Mouse (Mus musculus): Measurements from ENCODE around the gene Notch1.

The Notch1 gene

DNA sequence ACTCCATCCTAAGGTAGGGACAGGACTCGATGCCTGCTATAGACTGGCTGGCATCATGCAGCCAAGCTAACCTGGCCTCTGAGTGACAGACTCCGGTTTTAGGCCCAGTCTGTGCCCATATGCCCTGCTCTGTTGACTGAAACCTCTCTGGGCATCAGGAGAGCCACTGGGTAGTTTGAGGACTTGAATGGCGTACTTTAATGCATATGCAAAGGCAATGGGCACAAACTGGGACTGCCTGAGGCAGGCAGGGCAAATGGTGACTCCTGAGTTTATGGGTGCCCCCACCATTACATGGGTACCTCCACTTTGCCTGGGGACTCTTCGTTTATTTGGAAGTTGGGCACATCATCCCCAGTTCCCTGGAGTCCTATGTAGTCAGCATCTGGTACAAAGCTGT is 69.8 kb downstream of the Notch1 start:
- DNase-seq (ENCODE audit: low spot score in 2 of 2) = no peak

DNA sequence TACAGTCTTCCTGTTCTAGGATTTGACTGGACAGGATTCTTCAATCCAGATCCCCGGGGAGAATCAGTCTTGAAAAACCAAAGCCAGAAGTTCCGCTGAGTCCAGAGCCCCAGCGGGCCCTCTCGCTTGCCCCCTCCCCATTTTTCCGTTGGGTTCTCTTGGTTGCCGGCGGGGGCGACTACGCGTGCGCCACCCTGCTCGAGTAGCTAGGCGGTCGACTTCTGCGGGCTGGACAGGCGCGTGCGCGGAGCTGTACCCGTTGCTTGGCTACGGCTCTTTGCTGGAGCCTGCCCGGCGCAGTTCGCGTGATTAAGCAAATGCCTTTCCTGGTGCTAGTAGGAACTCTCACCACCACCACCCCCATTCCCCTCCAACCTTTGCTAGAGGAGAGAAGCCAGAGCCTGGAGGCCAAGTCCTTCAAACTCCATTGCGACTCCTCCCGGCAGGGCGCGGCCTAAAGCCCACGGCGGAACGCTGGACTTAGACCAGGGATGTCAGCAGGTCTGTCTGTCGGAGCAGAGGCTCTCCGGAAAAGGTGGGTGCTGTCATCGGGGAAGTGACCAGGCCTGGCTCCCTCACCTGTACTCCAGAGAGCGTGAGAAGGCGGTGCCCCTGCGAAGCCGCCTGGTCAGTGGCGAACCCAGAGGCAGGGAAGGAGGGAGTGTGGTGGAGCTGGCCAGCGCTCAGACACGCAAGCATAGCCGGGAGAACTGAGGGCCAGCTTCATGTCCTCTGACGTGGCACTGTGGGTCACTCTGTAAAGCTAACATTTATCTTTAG is 70.6 kb downstream of the Notch1 start:
- peak; percentile 94 to 95 for DNase-seq (ENCODE audit: low spot score in 2 of 2)

DNA sequence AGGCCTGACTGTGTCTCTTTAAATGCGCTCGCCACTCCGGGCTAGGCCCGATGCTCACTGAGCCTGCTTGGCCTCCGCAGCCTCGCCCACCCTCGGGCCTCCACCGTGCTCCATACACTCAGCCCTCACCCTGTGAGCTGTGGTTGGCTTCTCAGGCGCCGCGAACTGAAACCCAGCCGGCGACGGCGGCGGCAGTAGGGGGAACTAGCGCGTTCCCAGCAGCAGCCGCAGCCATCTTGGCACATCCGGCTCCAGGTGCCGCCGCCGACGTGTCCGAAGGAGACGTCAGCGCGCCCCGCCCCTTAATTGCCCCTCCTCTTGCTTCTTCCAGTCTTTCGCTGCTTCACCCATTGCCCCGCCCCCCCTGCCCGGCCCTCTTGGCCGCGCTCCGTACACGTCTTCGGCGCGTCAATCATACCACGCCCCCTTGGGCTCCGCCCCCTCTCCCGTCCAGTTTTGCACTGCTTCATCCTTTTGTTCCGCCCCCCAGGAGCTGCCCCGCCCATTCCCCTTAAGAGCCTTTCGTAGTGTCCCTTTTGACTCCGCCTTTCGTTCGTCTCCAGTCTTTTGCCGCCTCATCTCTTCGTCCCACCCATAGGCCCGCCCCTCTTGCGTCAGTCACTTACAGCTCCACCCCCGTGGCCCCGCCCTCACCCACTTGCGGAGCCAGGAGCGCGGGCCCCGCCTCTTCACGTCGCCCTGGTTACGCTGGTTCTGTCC is 71.4 kb downstream of the Notch1 start, which contains the start of gene Sec16a:
Gene Sec16a (minus strand): TSS at position 271 of the 720 bp plus-strand sequence.
- peak; percentile 100 for DNase-seq (ENCODE audit: low spot score in 2 of 2)

DNA sequence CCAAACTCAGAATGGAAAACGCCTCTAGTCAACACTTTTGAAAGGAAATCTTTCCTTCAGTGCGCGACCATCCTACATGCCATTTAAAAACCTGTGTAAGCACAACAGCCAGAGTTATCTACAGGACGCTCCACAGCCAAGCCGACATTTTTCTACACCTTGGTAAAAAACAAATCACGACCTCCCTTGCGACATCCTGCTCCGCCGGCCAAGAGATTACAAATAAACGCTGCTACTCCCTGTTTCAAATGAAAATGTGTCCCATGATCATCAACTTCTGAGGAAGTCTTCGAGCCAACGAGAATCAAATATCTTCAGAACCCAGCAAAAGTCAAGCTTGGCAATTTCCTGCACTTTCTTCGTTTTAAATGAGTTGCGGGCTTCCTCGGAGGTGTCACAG is 72.1 kb downstream of the Notch1 start:
- no peak for DNase-seq (ENCODE audit: low spot score in 2 of 2)

DNA sequence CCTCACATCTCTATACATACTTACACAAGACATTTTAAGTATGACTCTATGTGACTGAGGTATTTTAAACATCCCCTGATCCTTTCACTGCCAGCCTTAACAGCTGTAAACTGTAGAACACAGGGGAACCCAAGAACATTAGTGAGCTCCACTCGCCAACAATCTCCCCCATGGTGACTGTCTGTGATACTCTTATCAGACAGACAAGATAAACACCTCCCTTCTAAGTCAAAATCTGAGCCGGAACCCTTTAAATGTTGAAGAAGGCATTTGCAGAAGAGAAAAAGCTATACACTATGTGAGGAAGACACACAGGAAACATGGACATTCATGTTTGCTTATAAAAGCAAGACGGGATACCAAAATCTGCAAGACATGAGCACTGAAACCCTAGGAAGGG is 72.6 kb downstream of the Notch1 start:
- DNase-seq (ENCODE audit: low spot score in 2 of 2) = no peak

DNA sequence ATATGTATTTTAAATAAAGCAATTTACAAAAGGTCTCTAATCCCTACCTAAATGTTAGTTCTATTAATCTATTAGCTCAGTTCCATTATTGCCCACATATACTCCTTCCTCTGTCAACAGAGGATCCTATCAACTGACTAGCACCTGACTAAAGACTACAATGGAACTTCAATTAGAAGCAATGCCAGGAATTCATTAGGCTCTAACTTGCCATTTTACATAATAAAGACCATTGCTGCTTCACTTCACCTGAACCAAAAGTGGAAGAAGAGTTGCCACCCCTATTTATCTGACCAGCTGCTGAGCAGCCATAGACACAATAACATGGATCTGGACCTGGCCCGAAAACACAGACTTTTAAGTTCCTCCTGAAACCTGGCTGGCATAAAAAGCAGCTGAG is 73.6 kb downstream of the Notch1 start:
- DNase-seq (ENCODE audit: low spot score in 2 of 2) = no peak

DNA sequence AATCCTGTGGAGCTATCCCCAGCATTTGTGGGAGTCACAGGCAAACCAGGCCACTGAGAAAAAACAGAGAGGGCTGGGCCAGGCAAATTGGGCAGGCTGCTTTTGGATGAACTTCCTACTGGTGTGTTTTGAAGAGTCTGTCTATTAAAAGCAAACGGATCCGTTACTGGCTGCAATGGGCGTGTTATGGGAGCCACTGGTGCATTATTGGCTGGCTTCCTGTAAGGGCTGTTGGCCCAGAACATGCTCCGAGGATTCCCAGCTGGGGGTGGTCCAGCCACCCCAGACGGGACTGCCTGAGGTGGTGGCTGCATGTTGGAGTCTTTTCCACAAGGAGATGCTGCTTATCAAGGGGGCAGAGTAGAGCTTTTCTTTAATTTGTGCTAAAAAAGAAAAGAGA is 74.8 kb downstream of the Notch1 start:
- no peak for DNase-seq (ENCODE audit: low spot score in 2 of 2)

DNA sequence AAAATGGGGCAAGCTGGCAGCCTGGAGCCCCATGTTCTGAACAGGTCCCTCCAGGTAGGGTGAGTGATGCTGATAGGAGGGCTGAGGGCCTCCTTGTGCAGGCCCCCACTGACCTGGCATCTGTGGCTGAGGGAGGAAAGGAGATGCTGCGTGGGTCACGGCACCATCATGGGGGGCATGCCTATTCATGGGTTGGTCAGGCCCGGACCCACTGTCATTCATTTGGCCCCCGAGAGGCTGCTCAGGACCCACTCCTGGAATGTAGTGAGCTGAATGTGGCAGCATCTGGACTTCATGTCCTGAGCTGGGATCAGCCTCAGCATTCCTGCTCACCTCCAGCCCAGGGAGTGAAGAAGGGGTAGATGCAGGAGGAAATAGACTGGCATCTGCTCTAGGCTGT is 75.2 kb downstream of the Notch1 start:
- no peak for DNase-seq (ENCODE audit: low spot score in 2 of 2)

DNA sequence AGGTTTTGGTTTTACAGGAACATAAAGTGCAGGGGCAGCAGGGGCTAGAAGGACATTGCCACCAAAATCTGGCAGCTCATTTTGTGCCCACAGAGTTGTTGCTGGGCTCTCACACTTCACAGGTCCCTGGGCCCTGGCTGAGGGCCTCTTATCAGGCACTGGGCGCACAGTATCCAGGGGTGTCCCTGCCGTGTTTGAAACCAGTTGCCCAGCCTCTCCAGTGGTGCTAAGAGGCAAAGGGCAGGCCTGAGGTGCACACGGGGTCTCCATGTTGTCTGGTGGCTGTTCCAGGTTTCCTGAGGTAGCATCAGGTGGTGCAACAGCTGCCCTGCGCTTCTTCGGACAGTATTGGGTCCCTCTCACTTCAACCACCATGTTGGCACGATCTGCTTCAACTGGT is 76.8 kb downstream of the Notch1 start:
- no peak for DNase-seq (ENCODE audit: low spot score in 2 of 2)

DNA sequence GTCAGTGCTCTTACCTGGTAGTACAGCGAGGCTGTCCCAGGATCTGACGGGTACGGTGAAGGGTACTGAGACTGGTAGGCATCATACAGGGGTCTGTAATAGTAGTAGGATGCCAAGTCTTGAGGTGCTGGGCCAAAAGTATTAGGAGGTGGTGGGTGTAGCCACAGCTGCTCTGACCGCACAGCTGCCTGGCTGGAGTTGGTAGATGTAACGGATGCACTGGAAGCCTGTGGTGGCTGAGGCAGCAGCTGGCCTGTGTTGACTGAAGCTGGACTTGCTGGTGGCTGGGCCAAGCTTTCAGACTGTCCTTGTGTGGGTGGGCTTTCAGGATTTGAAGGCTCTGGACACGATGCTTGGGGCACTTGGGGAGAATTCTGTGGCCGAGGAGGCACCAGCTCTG is 78.1 kb downstream of the Notch1 start:
- no peak for DNase-seq (ENCODE audit: low spot score in 2 of 2)

DNA sequence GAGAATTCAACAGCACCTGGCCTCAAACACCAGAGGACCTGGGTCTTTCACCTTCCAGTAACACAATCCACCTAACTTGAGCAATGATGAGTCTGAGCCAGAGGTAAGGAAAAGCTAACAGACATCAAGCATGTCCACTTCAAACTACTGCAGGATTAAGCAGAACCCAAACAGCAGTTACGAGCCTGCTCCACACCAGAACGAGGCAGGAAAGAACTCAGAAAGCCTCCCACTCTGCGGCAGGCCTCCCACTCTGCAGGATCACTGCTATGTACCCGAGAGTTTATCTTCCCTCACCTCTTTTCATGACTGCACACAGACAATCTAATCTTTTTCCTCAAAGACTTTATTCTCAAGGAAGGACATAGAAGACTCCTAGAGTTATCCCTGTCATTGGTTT is 79.2 kb downstream of the Notch1 start:
- DNase-seq (ENCODE audit: low spot score in 2 of 2) = peak; percentile 38 to 54

DNA sequence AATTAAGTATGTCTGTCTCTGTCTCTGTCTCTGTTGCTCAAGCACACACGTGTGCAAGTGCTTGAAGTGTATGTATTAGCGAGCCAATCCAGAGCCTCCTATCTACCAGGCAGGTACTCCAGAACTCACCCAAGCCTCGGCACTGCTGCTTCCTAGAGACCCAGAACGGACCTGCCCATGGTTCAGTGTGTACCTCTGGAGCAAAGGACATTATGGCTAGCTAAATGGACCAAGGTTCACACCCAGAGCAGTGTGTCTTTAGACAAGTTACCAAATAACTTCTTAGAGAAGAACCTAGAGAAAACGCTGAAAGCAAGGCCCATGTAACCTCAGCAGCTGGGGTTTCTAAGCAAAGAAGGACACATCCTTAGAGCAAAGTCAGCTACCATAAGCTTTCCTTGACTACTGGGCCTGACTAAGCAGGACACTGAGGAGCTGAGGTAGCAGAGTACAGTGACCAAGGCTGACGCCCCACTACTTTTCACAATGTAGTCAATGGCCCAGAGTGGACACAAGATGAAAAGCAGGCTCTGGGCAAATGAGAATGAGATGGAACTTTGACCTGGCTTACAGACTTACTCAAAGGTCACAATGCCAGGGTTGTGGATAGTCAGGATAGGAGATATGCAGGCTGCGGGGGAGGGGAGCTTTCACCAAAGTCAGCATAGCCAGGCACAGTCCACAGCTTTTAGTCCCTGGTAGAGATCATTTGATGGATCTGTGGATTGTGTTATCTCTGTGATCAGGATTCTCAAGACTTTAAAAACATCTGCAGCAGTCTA is 81.5 kb downstream of the Notch1 start:
- no peak for DNase-seq (ENCODE audit: low spot score in 2 of 2)

DNA sequence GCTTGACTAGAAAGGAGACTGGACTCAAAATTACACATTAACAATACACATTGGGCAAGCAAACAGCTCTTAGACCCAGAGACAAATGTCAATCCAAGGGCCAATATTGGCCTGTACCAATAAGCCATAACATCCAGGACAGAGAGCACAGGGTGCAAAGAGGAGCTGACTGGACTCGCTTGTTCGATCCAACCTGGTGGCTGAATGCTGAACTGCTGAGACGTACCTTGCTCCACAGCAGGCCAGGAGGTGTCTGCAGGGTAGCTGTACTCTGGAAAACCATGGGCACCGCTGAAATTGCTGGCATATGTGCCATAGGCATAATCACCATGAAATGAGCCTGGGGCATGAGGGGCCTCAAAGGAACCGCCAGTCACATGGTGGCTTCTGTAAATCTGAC is 86.6 kb downstream of the Notch1 start:
- DNase-seq (ENCODE audit: low spot score in 2 of 2) = no peak

DNA sequence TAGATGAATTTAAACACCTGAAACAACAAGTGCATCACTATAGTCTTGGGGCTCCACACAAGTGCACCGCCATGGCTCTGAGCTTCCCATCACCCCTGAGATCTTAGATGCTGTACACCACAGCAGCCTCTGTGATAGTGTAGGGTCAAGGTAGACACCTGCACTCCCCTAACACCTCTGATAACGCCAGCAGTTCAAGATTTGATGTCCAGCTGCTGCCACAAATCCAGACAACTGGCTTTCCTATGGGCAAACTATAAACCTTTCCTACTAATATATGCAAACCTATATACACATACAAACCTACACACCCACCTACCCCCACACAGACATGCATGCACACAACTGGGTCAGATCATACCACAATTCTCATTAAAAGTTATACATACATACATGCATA is 91.9 kb downstream of the Notch1 start:
- no peak for DNase-seq (ENCODE audit: low spot score in 2 of 2)

DNA sequence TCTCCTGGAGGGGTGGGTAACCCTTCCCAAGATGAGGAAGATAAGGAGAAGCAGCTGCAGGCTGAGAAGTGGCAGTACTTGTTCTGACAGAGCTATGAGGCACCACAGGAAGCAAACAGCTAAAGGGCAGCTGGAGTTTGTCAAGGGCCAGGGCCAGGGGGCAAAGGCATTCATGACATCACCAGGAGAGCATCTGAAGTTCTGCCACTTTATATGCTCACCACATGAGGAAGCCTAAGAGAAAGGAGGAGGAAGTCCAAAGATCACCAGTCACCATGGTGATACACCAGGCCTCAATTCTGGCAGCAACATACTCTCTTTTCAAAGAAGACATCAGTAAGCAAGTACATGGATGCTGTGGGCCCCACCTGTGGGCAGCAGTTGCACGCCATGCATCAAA is 93.4 kb downstream of the Notch1 start:
- DNase-seq (ENCODE audit: low spot score in 2 of 2) = no peak

DNA sequence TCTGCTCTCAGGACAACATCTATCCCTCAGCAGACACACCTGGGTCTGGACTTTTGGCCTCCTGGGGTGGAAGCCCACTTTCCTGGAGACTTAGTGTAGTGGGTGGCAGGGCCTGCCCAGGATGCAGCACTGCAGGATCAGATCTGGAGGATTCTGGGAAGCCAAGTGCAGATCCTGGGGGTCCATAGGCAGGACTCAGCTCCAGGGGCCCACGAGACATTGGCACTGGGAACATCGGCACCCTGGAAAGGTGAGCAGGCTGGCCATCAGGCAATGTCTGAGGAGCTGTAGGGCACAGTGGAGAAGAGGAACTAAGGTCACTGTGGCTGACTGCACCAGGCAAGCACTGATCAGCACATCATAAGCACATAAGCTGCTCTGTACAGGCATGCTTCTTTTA is 94.5 kb downstream of the Notch1 start:
- no peak for DNase-seq (ENCODE audit: low spot score in 2 of 2)

DNA sequence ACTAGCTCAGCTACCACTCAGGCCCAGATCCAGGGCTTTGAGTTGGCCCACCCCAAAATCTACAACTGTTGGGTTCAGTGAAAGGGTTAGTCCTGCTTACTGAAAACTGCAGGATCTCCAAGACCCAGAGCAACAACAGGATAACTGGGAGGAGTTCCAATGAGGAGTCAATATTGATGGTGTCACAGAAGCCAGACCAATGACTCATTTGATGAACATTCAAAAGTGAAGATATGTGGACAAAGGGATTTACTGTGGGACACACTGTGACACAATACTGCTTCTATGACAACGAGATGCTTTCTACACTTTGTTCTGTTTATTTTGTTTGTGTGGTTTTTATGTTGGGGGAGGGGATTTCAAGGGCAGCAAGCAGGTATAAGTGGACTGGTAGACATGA is 98.3 kb downstream of the Notch1 start:
- DNase-seq (ENCODE audit: low spot score in 2 of 2) = no peak

DNA sequence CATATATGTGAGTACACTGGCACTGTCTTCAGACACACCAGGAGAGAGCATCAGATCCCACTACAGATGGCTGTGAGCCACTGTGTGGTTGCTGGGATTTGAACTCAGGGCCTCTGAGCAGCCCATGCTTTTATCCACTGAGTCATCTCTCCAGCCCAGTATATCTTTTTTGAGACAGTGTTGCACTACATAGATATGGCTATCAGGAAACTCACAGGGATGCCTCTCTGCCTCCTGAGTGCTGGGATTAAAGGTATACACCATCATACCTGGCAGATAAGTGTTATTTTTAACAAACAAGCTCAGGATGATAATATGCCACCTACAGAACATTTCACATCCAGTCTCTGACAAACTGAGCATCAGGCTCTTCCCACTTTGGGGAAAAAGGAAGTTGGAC is 99.4 kb downstream of the Notch1 start:
- no peak for DNase-seq (ENCODE audit: low spot score in 2 of 2)

DNA sequence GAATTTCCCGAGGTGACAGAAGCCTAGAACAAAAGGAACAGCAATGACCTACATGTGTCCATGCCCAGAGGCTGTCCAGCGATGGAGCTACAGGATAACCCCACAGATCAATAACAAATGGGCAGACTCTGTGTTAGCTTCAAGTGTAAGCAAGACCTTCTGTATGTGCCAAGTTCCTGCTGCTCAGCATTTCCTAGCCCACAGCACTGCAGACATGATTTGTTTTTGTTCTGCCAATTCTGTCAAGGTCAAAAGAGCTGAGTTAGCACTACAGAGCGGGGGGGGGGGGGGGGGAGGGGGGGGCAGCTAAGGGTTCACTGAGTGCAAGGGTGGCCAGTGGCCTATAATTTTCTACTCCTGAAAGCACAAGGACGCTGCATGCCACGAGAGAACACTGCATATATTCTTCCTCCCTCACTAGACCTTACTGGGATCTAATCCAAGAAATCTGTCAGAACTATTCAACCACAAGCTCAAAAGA is 105.5 kb downstream of the Notch1 start:
- no peak for DNase-seq (ENCODE audit: low spot score in 2 of 2)

DNA sequence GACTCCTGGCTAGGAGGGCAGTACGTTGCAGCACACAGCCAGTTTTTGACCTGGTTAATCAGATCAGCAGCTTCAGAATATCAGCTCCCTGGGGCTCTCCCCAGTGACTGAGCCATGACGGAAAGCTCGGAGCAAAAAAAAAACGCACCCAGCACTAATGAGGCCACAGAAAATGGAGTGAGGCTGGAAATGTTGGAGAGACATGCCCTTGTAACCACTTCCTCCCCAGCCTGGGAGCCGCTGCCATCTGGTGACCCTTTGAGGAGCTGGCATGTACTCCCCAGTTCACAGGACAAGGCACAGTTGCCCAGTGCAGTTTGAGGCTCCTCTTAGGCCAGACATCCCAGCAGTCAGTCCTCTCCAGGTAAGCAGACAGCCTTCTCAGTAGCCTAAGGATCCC is 106.4 kb downstream of the Notch1 start:
- no peak for DNase-seq (ENCODE audit: low spot score in 2 of 2)

DNA sequence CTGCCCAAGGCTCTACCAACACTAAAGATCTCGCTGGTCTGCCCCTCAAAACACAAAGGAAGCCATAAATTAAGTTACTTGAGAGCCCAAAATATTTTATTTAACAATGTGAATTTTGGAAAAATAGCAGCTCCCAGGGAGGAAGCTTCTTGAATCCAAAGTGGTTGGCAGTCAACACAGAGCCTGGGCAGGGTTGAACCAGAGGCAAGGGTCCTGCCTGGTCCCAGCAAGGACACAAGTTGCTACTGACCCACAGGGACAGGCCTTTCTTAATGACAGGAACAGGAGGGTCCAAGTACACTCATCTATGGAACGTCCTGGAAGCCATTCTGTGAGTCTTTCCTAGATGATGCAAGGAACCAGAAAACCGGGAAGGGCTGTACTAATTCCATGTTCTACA is 107.1 kb downstream of the Notch1 start:
- DNase-seq (ENCODE audit: low spot score in 2 of 2) = no peak

All from right cerebral cortex, postnatal 36 days (tissue).